Mouse (Mus musculus): Measurements from ENCODE around the gene Cyth2. TPM values are rescaled to one million over a fixed set of nuclear protein-coding genes. Genes with fewer than 3 reads are reported as not detected.
A peak's percentile ranks its signal among the peaks of the same experiment; 100 is the strongest.

Cyth2 gene
- total and polyA plus RNA-seq, 3 experiments: 25.6 to 59.4 (median 59.1) TPM

GRCm38 (mm10) chr7:45784524-45785372 lies 29.6 kb downstream of the Cyth2 start, which contains the start of gene Sult2b1:
Gene Sult2b1 (minus strand): TSS chr7:45784669.
- Histone ChIP-seq H3K9me3 (replicated peaks; ENCODE audit: low read length) (no peaks in the 10 kb centered on the region), H3K9ac (ENCODE audit: insufficient read depth, low read depth) (peak within 1 kb of the TSS; percentile 18; the same call in 1 of the 2 replicates), H3K4me2 (ENCODE audit: insufficient read depth, low read depth, poor library complexity, severe bottlenecking) (peak within 1 kb of the TSS; percentile 37), H3K4me1 (ENCODE audit: control insufficient read depth in 1 of 2, insufficient read depth in 2 of 2) (peaks cover 10 to 12% of the 10 kb centered on the region in 2 experiments), H3K27ac (ENCODE audit: insufficient read depth, low read depth) (no peak within 1 kb of the TSS), H3K79me2 (replicated peaks; ENCODE audit: control insufficient read depth, extremely low read depth, insufficient read depth, poor library complexity, severe bottlenecking) (no peaks in the 10 kb centered on the region), H3K4me3 (replicated peaks in 1 of 3; ENCODE audit: low read depth in 2 of 3, low read length in 2 of 3, poor library complexity in 1 of 3) (peak within 1 kb of the TSS; percentile 48 to 65 (median 53)), H3K36me3 (replicated peaks in 1 of 2; ENCODE audit: control insufficient read depth in 1 of 2, insufficient read depth in 1 of 2, low read length in 1 of 2) (no peaks in the 10 kb centered on the region), H3K27me3 (replicated peaks) (peaks cover 17% of the 10 kb centered on the region)
- no peak for DNase-seq (ENCODE audit: extremely low read depth)
- in situ Hi-C loops (cut with MboI; ENCODE audit: low pct_ligation_motif_present, low pct_unique_long_range_greater_than_20kb, low sequenced_read_pairs) (no loop called here), dilution Hi-C loops (cut with MboI; ENCODE audit: extremely low pct_ligation_motif_present, extremely low pct_unique_long_range_greater_than_20kb, low sequenced_read_pairs) (no loop called here)
- TF ChIP-seq MAX (IDR thresholded peaks at IDR 0.05; ENCODE audit: low read length): no peak
- TF ChIP-seq USF2 (conservative IDR thresholded peaks at IDR 0.05; ENCODE audit: low read depth, low read length): no peak
- no peak for TF ChIP-seq CHD1 (IDR thresholded peaks at IDR 0.05; ENCODE audit: low read depth, low read length)
- no peak for TF ChIP-seq TCF12 (IDR thresholded peaks at IDR 0.05; ENCODE audit: low read depth, low read length)
- TF ChIP-seq PAX5 (IDR thresholded peaks at IDR 0.05; ENCODE audit: low read length): no peak
- TF ChIP-seq POLR2AphosphoS2 (IDR thresholded peaks at IDR 0.05; ENCODE audit: low read depth, low read length): no peak
- TF ChIP-seq RCOR1 (conservative IDR thresholded peaks at IDR 0.05; ENCODE audit: low read depth, low read length): no peak
- TF ChIP-seq EP300 (IDR thresholded peaks at IDR 0.05; ENCODE audit: low read length): no peak
- TF ChIP-seq SIN3A (IDR thresholded peaks at IDR 0.05; ENCODE audit: low read length): no peak
- TF ChIP-seq GABPA (IDR thresholded peaks at IDR 0.05; ENCODE audit: insufficient replicate concordance, low read depth, low read length): no peak
- no peak for TF ChIP-seq POLR2A (IDR thresholded peaks at IDR 0.05; ENCODE audit: low read depth, low read length)
- no peak for TF ChIP-seq ZKSCAN1 (IDR thresholded peaks at IDR 0.05; ENCODE audit: borderline replicate concordance, low read depth, low read length)
- TF ChIP-seq MAZ (IDR thresholded peaks at IDR 0.05; ENCODE audit: low read depth, low read length): no peak
- TF ChIP-seq MAFK (IDR thresholded peaks at IDR 0.05; ENCODE audit: insufficient replicate concordance, low read length): no peak
- TF ChIP-seq ZC3H11A (IDR thresholded peaks at IDR 0.05; ENCODE audit: low read depth, low read length): no peak
- no peak for TF ChIP-seq MEF2A (IDR thresholded peaks at IDR 0.05; ENCODE audit: borderline replicate concordance, low read depth, low read length)
- no peak for TF ChIP-seq NELFE (IDR thresholded peaks at IDR 0.05; ENCODE audit: low read depth, low read length)
- TF ChIP-seq HCFC1 (IDR thresholded peaks at IDR 0.05; ENCODE audit: low read depth, low read length): no peak
- no peak for TF ChIP-seq MYC (IDR thresholded peaks at IDR 0.05; ENCODE audit: low read depth, low read length)

GRCm38 (mm10) chr7:45783511-45784091 lies 30.8 kb downstream of the Cyth2 start, which contains the start of gene Lmtk3:
Gene Lmtk3 (plus strand): TSS chr7:45783738.
- H3K4me2 ChIP-seq (ENCODE audit: insufficient read depth, low read depth, poor library complexity, severe bottlenecking): peak within 1 kb of the TSS; percentile 37
- H3K9me3 ChIP-seq (replicated peaks; ENCODE audit: low read length): no peaks in the 10 kb centered on the region
- peak; percentile 85 for TF ChIP-seq HCFC1 (IDR thresholded peaks at IDR 0.05; ENCODE audit: low read depth, low read length)
- TF ChIP-seq POLR2AphosphoS2 (IDR thresholded peaks at IDR 0.05; ENCODE audit: low read depth, low read length): no peak
- TF ChIP-seq NRF1 (IDR thresholded peaks at IDR 0.05; ENCODE audit: low read depth, low read length): peak; percentile 77
- TF ChIP-seq POLR2A (IDR thresholded peaks at IDR 0.05; ENCODE audit: low read depth, low read length): peak; percentile 28; the same call in 1 of the 2 replicates
- peak; percentile 32 for TF ChIP-seq SMC3 (IDR thresholded peaks at IDR 0.05; ENCODE audit: low read depth, low read length)
- no peak for TF ChIP-seq E2F4 (IDR thresholded peaks at IDR 0.05; ENCODE audit: insufficient replicate concordance, low read depth, low read length)
- TF ChIP-seq CTCF (conservative IDR thresholded peaks at IDR 0.05 in 1 of 2, IDR thresholded peaks at IDR 0.05 in 1 of 2; ENCODE audit: low read depth in 2 of 2, low read length in 2 of 2): peak in 1 of 2 experiments; percentile 55; a peak in 2 of 4 replicates
- peak; percentile 75 for TF ChIP-seq BHLHE40 (IDR thresholded peaks at IDR 0.05; ENCODE audit: low read depth, low read length)
- peak; percentile 69 for TF ChIP-seq ELF1 (IDR thresholded peaks at IDR 0.05; ENCODE audit: low read depth, low read length)
- 0 out of 2 replicates have a peak, but pooled peaks have one; percentile 51 for TF ChIP-seq MAZ (IDR thresholded peaks at IDR 0.05; ENCODE audit: low read depth, low read length)
- H3K4me3 ChIP-seq (replicated peaks in 1 of 3; ENCODE audit: low read depth in 2 of 3, low read length in 2 of 3, poor library complexity in 1 of 3): peak within 1 kb of the TSS; percentile 48 to 65 (median 53)
- no peaks in the 10 kb centered on the region for H3K36me3 ChIP-seq (replicated peaks in 1 of 2; ENCODE audit: control insufficient read depth in 1 of 2, insufficient read depth in 1 of 2, low read length in 1 of 2)
- in situ Hi-C loops (cut with MboI; ENCODE audit: low pct_ligation_motif_present, low pct_unique_long_range_greater_than_20kb, low sequenced_read_pairs): no loop called here
- H3K79me2 ChIP-seq (replicated peaks; ENCODE audit: control insufficient read depth, extremely low read depth, insufficient read depth, poor library complexity, severe bottlenecking): no peaks in the 10 kb centered on the region
- dilution Hi-C loops (cut with MboI; ENCODE audit: extremely low pct_ligation_motif_present, extremely low pct_unique_long_range_greater_than_20kb, low sequenced_read_pairs): no loop called here
- peaks cover 19% of the 10 kb centered on the region for H3K27me3 ChIP-seq (replicated peaks)
- H3K27ac ChIP-seq (ENCODE audit: insufficient read depth, low read depth): no peak within 1 kb of the TSS
- peak; percentile 58 for DNase-seq (ENCODE audit: extremely low read depth)
- H3K9ac ChIP-seq (ENCODE audit: insufficient read depth, low read depth): peak within 1 kb of the TSS; percentile 18; the same call in 1 of the 2 replicates
- peaks cover 15 to 23% of the 10 kb centered on the region in 2 experiments for H3K4me1 ChIP-seq (ENCODE audit: control insufficient read depth in 1 of 2, insufficient read depth in 2 of 2)

Data from CH12.LX (cell line).